Mouse (Mus musculus): ENCODE measurements at regions not wholly inside any gene's neighbourhood (a gene's known extent, or its start where the extent isn't known, plus 50 kb on each side); places are given as distances from the start of the nearest gene placed in this dataset.

DNA sequence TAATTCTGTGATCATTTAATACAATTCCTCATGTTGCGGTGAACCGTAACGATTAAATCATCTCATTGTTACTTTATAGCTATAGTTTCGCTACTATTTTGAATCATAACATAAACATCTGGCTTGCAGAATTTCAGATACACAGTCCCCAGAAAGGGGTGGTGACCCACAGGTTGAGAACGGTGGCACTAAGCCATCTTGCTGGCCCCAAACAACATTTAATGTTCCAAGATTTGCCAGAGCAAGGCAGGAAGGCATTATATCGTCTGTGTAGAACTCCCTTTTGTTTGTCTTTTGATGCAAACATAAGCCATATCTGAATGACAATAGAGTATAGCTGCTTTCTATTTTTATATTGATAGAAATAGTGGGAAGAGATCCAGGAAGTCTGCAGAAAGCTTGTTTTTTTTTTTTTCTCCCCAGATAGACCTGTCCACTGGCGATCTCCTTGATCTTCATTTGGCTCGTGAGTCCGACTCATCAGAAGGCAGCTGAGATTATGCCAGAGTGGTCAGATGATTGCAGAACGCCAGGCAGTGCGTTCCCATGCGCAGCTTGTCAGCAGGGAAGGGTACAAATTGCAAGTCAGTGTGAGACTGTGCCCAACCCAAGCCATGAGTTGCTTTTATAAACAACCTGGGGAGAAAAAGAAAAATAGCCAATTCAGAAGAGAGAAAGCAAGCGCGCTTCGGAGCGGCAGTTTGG lies 213.9 kb downstream of the Dok5 start:
- DNase-seq (ENCODE audit: low read depth, low spot score), result no peak

DNA sequence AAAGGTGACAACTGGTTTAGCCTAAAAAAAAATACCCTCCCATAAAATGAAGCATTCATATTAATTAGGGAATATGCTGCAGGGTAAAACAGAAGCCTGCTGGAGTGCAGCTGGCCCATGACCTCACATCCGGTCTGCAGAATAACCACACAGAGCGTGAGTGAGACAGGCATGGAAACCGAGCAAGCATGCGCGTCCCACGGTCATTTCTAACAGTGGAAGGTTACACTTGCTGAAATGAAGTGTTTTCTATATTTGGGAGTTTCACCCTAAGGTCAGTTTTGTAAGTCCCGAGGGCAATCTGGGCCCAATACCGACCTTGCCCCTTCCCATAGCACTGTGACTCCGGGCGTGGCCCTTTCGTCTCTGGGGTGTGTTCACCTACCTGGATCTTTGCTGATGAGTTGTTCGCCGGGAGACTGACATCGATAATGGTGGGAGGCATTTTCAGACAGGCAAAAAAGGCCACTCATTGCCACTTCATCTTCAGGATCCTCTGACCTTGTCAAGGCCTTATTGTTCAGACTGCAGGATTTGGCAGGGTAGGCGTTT lies 214.6 kb downstream of the Dok5 start:
- DNase-seq (ENCODE audit: low read depth, low spot score), result peak; percentile 9

DNA sequence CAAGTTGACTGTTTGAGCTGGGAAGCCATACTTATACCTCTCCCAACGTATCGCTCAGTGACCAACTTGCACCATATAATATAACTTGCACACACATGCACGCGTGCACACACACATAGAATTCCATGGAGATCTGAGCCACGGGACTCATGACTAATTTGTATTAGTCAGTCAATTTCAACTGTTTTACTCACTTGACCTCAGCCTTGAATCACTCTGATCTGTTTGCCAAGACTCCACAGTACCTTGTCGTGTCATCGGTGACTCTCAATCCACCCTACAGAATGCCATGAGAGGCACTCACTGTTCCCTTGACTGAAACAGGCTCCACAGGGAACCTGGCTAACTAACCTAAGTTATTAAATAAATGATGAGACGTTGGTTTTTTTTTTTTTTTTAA lies 215.6 kb downstream of the Dok5 start:
- DNase-seq (ENCODE audit: low read depth, low spot score), result no peak

DNA sequence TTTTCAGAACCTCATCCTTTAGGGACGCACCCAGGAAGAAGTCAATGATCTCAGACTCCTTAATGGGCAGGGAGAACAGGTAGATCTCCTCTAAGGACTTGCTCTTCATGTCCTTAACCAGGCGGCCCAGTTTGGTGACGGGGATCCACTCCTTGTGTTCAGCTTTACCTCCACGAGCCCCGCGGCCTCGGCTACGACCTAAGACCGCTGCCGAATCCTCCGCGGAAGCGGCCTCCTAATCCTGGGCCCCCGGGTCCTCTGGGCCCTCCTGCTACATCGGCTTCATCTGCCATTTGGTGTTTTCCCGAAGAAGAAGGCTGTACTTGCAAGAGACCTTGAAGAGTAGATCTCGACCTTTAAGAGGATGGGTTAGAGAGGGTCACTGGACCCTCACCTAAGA lies 223.0 kb downstream of the Dok5 start:
- no peak for DNase-seq (ENCODE audit: low read depth, low spot score)

DNA sequence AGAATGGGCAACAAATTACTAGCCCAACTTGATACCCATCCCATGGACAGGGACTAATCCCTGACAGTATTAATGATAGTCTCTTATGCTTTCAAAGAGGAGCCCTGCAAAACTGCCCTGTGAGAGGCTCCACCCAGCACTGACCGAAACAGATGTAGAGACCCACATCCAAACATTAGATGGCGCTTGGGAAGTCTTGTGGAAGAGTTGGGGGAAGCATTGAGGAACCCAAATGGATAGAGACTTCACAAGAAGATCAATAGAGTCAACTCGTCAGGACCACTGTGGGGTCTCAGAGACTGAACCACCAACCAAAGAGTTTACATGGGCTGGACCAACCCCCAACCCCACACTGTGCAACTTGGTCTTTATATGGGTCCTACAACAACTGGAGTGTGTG lies 225.2 kb downstream of the Dok5 start:
- no peak for DNase-seq (ENCODE audit: low read depth, low spot score)

DNA sequence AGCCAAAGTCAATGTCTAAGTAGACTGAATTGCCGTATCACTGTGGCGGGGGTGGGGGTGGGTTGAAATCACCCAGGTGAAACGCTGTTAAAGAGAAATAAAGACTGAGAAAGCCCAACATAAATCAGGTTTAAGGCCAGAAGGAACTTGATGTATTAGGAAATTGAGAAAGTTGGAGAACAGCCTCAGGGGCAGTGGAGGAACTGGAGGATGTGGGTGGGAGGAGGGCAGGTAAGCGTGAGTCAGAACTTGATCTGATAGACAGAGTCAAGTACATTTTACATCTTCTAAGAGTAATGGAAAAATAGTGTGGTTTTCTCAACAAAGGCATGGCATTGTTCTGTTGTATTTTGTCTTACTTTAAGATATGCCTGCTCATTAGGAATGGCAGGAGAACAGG lies 228.8 kb downstream of the Dok5 start:
- no peak for DNase-seq (ENCODE audit: low read depth, low spot score)

DNA sequence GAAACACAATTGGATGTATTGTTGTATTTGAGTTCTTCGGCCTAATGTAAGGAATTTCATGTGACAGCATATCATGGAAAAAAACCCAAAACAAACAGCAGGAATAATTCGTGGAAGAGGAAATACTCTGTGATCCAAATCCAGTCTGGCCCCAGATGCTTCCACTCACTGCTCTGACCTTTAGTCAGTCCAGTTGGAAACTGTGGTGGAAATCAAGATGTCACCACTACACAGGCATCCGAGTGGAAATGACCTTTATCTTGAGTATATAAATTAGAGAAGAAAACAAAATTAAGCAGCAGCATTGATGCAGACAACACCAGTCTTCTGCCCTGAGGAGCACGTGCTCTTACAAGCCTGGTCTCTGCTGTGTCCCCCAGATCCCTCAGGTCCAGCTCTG lies 230.9 kb downstream of the Dok5 start:
- no peak for DNase-seq (ENCODE audit: low read depth, low spot score)

DNA sequence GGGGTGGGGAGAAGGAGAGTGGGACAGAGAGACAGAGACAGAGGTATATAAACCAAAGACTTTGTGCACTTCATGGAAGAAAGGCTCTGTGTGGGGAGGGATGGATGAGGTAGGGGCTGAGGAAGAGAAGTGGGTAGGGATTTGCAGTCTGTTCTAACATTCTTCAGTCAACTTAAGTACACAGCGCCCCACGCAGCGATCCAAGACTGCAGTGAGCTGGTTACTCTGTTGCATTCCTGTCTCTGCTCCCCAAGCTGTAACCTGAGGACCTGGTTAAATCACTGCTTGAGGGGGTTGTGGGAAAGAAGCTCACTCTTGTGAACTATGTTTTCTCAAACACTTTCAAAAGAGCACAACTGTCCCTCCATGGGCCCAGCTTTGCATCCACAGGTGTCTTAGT lies 237.8 kb downstream of the Dok5 start:
- DNase-seq (ENCODE audit: low read depth, low spot score), result no peak

DNA sequence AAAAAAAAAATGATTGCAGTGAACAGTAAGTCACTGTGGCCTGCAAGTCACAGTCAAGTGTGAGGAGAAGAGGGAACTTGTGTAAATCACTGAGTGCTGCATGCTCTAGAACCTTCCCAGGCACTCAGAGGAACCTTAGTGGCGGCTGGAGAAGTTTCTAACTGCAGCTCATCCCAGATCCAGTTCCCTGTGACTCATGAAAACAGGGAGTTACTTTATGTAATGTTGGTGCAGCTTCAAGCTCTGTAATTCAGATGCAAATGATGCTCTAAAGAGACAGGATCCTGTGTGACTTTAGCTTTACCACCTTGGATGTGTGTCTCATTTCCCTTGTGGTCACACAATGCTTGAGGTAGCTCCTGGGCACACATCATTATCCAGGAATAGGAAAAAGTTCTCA lies 253.8 kb downstream of the Dok5 start:
- peak; percentile 16 for DNase-seq (ENCODE audit: low read depth, low spot score)

DNA sequence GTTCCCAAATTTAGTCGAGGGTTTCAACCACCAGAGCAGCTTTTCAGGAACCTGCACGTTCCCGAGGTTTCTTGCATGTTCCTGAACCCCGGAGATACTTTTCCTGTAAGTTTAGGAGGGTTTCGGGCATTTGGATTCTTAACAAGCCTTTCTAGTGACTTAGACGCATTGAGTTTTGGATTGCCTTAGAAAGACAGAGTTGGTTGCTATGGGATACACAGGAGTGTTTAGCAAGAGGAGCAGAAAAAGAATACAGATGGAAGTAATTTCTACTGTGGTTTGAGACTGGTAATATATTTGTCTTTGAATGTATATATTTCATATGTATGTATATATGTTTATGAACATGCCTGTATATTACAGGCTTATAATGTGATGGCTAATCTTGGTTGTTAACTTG lies 266.8 kb downstream of the Dok5 start:
- no peak for DNase-seq (ENCODE audit: low read depth, low spot score)

DNA sequence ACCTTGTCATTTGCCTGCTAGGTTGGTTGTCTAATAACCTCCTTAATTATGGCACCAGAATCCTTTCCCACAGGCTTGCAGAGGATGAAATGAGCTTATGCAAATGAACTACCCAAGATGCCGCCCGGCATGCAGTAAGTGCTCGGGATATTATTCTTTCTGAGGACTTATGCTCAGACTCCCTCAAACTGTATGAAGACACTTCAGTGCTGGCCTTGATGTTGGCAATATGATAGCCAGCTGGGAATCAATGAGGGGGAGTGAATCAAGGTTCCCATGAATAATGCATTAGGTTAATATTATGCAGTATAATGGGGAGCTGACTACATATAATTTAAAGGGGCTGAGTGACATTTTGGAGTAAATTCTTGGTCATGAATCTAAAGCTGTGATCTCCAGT lies 268.6 kb downstream of the Dok5 start:
- DNase-seq (ENCODE audit: low read depth, low spot score), result no peak

DNA sequence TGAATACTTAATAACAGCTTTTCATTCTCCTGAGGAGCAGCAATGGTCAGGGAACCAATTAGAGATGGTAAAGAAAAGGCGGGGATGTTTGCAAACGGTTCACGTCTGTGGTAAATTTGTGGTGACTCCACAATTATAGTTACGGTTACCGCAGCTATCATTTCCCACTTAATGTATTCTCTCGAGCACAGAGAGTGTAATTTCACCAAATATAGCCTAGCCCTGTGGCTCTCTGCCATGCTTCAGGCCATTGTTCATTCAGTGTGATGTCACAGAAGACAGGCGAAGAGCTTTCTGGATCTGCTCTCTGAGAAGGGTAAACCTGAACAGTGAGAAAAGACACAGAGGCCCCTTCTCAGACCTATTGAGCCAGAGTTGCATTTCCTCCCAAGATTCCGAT lies 296.9 kb downstream of the Dok5 start:
- DNase-seq (ENCODE audit: low read depth, low spot score), result no peak

All from R1 (cell line).